Mouse (Mus musculus) limb, embryonic 11.5 days (tissue): ENCODE measurements around the gene Xirp2. TPM values are rescaled to one million over a fixed set of nuclear protein-coding genes. Genes with fewer than 3 reads are reported as not detected.

ENCODE experiments used
- ATAC-seq: fragments of 200-750 bp; cut with Nextera tagmentation; 2 replicates; pipeline ENCODE4 v1.8.0; 2017; ENCODE audit warnings: low read depth; ENCODE audit not compliant: insufficient number of reproducible peaks, low FRiP score, low TSS enrichment
- DNase-seq: peaks from one replicate; pipeline ENCODE4 v3.0.0-alpha.2; 2015; ENCODE audit warnings: low spot score
- H3K27ac ChIP-seq: fragments of 300-500 bp; sonication (generic); replicated peaks from 2 replicates; pipeline ENCODE4 v1.5.1; 2014; ENCODE audit warnings: low read depth, mild to moderate bottlenecking, low read length
- H3K27me3 ChIP-seq: fragments of 300-500 bp; sonication (generic); 2 replicates; pipeline ENCODE4 v1.6.1; 2014; ENCODE audit warnings: mild to moderate bottlenecking, low read length, mixed read lengths; ENCODE audit not compliant: control insufficient read depth, insufficient read depth
- H3K36me3 ChIP-seq: fragments of 300-500 bp; sonication (generic); 2 replicates; pipeline ENCODE4 v1.6.1; 2014; ENCODE audit warnings: mild to moderate bottlenecking, low read length, moderate library complexity, mixed read lengths; ENCODE audit not compliant: control insufficient read depth, insufficient read depth
- H3K4me1 ChIP-seq: fragments of 300-500 bp; sonication (generic); 2 replicates; pipeline ENCODE4 v1.6.1; 2014; ENCODE audit warnings: low read length, mixed read lengths; ENCODE audit not compliant: control insufficient read depth, insufficient read depth
- H3K4me2 ChIP-seq: fragments of 300-500 bp; sonication (generic); 2 replicates; pipeline ENCODE4 v1.6.1; 2014; ENCODE audit warnings: low read depth, mild to moderate bottlenecking, moderate library complexity; ENCODE audit not compliant: severe bottlenecking
- H3K4me3 ChIP-seq: fragments of 300-500 bp; sonication (generic); 2 replicates; pipeline ENCODE4 v1.5.1; 2014; ENCODE audit warnings: low read depth, low read length
- H3K9ac ChIP-seq: fragments of 300-500 bp; sonication (generic); 2 replicates; pipeline ENCODE4 v1.6.1; 2014; ENCODE audit warnings: mild to moderate bottlenecking, low read length
- H3K9me3 ChIP-seq: fragments of 300-500 bp; sonication (generic); 2 replicates; pipeline ENCODE4 v1.6.1; 2016; ENCODE audit warnings: low read length; ENCODE audit not compliant: control insufficient read depth
- WGBS: fragments of 180-500 bp; shearing (Covaris S2); extraction: QIAGEN DNeasy Blood & Tissue Kit; methylation state at CpG from one replicate; pipeline ENCODE4 v1.1.7; 2014; 5-methylcytosine and 5-hydroxymethylcytosine counted together
- polyA plus RNA-seq: library from polyadenylated mRNA; unstranded; fragments of >200 nt; fragmentation: Nextera tagmentation; extraction: Ambion mirVana; gene quantifications from 2 replicates; pipeline ENCODE4 v1.2.1, GENCODE M21; 2014

Gene Xirp2
- polyA plus RNA-seq, 1 experiment from 2014 or later = not detected

- Histone ChIP-seq H3K4me3 (no peak overlapping the region), H3K36me3 (no peaks in the 10 kb centered on the region), H3K27me3 (no peaks in the 10 kb centered on the region), H3K27ac (no peak overlapping the region), H3K9me3 (no peaks in the 10 kb centered on the region), H3K4me1 (no peaks in the 10 kb centered on the region), H3K9ac (no peak overlapping the region), H3K4me2 (no peak overlapping the region)
- 88% methylated on average over 7 of the region's 7 CpGs for WGBS
- DNase-seq = no peak
- no peak for ATAC-seq
These were observed 70.6 kb downstream of the Xirp2 start for GRCm38 (mm10) chr2:67516405-67516804.

- DNase-seq (no peak), ATAC-seq (no peak)
- H3K4me3 ChIP-seq = no peak overlapping the region
- H3K27ac ChIP-seq = no peak overlapping the region
- no peak overlapping the region for H3K9ac ChIP-seq
- H3K36me3 ChIP-seq = no peaks in the 10 kb centered on the region
- H3K4me2 ChIP-seq = no peak overlapping the region
- no peaks in the 10 kb centered on the region for H3K9me3 ChIP-seq
- 86% methylated on average over 2 of the region's 2 CpGs for WGBS
- H3K27me3 ChIP-seq = no peaks in the 10 kb centered on the region
- no peaks in the 10 kb centered on the region for H3K4me1 ChIP-seq
These were observed 89.5 kb downstream of the Xirp2 start for GRCm38 (mm10) chr2:67535347-67535746.

GRCm38 (mm10) chr2:67539426-67539825 is 93.6 kb downstream of the Xirp2 start:
- no peaks in the 10 kb centered on the region for H3K27me3 ChIP-seq
- H3K9ac ChIP-seq = no peak overlapping the region
- DNase-seq = no peak
- no peaks in the 10 kb centered on the region for H3K4me1 ChIP-seq
- H3K27ac ChIP-seq = no peak overlapping the region
- no peak for ATAC-seq
- WGBS = 85% methylated on average over 6 of the region's 6 CpGs
- no peaks in the 10 kb centered on the region for H3K9me3 ChIP-seq
- H3K4me2 ChIP-seq = no peak overlapping the region
- H3K36me3 ChIP-seq = no peaks in the 10 kb centered on the region
- no peak overlapping the region for H3K4me3 ChIP-seq

- ATAC-seq (peak; percentile 31; the same call in 1 of the 2 replicates), DNase-seq (no peak)
- Histone ChIP-seq H3K4me1 (no peaks in the 10 kb centered on the region), H3K4me2 (no peak overlapping the region), H3K36me3 (no peaks in the 10 kb centered on the region), H3K27me3 (no peaks in the 10 kb centered on the region), H3K9me3 (no peaks in the 10 kb centered on the region), H3K27ac (no peak overlapping the region), H3K9ac (no peak overlapping the region), H3K4me3 (no peak overlapping the region)
- WGBS = 71% methylated on average over 11 of the region's 11 CpGs
These were observed 96.3 kb downstream of the Xirp2 start for GRCm38 (mm10) chr2:67541957-67542696.

GRCm38 (mm10) chr2:67544426-67544825 is 98.6 kb downstream of the Xirp2 start:
- Histone ChIP-seq H3K4me2 (no peak overlapping the region), H3K36me3 (no peaks in the 10 kb centered on the region), H3K9ac (no peak overlapping the region), H3K27me3 (no peaks in the 10 kb centered on the region), H3K4me1 (no peaks in the 10 kb centered on the region), H3K9me3 (no peaks in the 10 kb centered on the region), H3K4me3 (no peak overlapping the region), H3K27ac (no peak overlapping the region)
- 69% methylated on average over 8 of the region's 8 CpGs for WGBS
- ATAC-seq (no peak), DNase-seq (no peak)

GRCm38 (mm10) chr2:67564851-67565479 is 119.2 kb downstream of the Xirp2 start:
- Histone ChIP-seq H3K4me2 (peak overlapping the region; percentile 90), H3K4me1 (no peaks in the 10 kb centered on the region), H3K27me3 (no peaks in the 10 kb centered on the region), H3K36me3 (no peaks in the 10 kb centered on the region), H3K27ac (no peak overlapping the region), H3K9ac (peak overlapping the region; percentile 72), H3K9me3 (no peaks in the 10 kb centered on the region), H3K4me3 (peak overlapping the region; percentile 70)
- DNase-seq (peak; percentile 76), ATAC-seq (peak; percentile 81)
- 2% methylated on average over 23 of the region's 23 CpGs for WGBS

GRCm38 (mm10) chr2:67565480-67566331 is 119.9 kb downstream of the Xirp2 start, which contains the start of gene B3galt1:
B3galt1 (plus strand) TSS chr2:67565871.
- Histone ChIP-seq H3K27ac (0 out of 2 replicates have a peak within 1 kb of the TSS, but pooled peaks have one; percentile 62), H3K27me3 (no peaks in the 10 kb centered on the region), H3K9ac (peak within 1 kb of the TSS; percentile 72), H3K9me3 (no peaks in the 10 kb centered on the region), H3K4me1 (no peaks in the 10 kb centered on the region), H3K4me3 (peak within 1 kb of the TSS; percentile 70), H3K36me3 (no peaks in the 10 kb centered on the region), H3K4me2 (peak within 1 kb of the TSS; percentile 90)
- DNase-seq = peak; percentile 88
- under 1% methylated on average over 76 of the region's 83 CpGs for WGBS
- ATAC-seq = peak; percentile 97

GRCm38 (mm10) chr2:67566566-67566965 is 120.8 kb downstream of the Xirp2 start:
- Histone ChIP-seq H3K36me3 (no peaks in the 10 kb centered on the region), H3K4me2 (peak overlapping the region; percentile 90), H3K9me3 (no peaks in the 10 kb centered on the region), H3K9ac (peak overlapping the region; percentile 72), H3K27me3 (no peaks in the 10 kb centered on the region), H3K27ac (no peak overlapping the region), H3K4me3 (peak overlapping the region; percentile 70), H3K4me1 (no peaks in the 10 kb centered on the region)
- ATAC-seq (no peak), DNase-seq (peak; percentile 41)
- WGBS = 1% methylated on average over 12 of the region's 12 CpGs
